Mouse (Mus musculus): ENCODE measurements around the gene Mical2. TPM values are rescaled to one million over a fixed set of nuclear protein-coding genes. Genes with fewer than 3 reads are reported as not detected.

Gene Mical2
- polyA plus RNA-seq, 1 experiment from 2014 or later = 4.3 TPM

DNA sequence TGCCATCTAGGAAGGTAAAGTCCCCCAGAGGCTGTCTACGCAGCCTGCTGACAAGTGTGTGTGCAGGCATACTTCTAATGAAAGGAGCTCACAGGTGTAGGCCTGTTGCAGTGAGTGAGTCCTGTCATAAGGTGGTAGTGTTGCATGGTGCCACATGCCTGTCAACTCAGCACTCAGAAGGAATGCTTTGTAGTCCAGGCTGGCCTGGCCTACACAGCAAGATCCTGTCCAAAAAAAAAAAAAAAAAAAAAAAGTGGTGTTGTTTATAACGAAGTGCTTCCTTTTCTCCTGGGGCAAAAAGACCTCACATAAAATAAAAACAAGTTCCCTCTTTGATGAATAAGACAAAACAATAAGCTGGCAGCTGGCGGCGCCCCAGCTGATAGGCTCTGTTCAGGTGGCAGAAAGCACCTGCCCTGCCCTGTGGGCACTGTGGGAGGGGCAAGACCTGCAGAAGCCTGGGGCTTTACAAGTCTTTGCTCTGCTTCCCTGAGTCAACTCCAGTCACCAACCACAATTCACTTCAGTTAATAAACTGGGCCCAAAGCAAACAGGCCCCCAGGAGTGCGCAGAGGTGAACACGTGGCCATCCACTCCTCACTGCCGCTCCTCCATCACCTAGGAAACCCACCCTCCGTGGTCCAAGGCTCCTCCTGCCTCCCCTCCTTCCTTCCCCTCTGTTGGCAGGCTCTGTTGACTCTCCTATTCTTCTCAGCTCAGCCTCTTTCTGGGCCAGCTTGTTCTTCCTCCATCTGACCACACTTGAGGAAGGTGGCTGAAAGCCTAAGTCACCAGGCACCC is 12.5 kb upstream of the Mical2 start:
- Histone ChIP-seq H3K9me3 (no peaks in the 10 kb centered on the region), H3K36me3 (no peaks in the 10 kb centered on the region), H3K4me3 (no peak overlapping the region), H3K27me3 (no peaks in the 10 kb centered on the region), H3K9ac (no peak overlapping the region), H3K27ac (no peak overlapping the region), H3K4me2 (no peak overlapping the region), H3K4me1 (peaks cover 20% of the 10 kb centered on the region)
- 51% methylated on average over 8 of the region's 8 CpGs for WGBS
- ATAC-seq (ENCODE audit: insufficient number of reproducible peaks, insufficient read depth, low FRiP score, low TSS enrichment, low read depth) = no peak

DNA sequence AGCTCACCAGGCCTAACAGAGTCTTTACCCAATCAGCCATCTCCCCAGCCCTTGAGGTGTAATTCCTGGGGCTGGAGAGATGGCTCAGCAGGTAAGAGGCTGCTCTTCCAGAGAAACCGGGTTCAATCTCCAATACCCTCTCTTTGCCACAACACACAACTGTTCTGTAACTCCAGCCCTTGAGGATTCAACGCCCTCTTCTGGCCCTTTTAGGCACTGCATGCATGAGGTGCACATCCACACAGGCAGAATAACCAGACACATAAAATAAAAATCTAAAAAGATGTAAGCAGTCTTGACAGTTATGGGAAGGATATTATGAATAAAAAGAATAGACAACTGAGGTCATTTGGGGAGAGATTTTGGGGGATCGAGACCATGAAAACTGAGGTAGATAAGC is 9.8 kb upstream of the Mical2 start:
- H3K9ac ChIP-seq = no peak overlapping the region
- H3K36me3 ChIP-seq = no peaks in the 10 kb centered on the region
- H3K27me3 ChIP-seq = no peaks in the 10 kb centered on the region
- 80% methylated on average over 3 of the region's 3 CpGs for WGBS
- no peak overlapping the region for H3K4me3 ChIP-seq
- H3K4me1 ChIP-seq = peaks cover 13% of the 10 kb centered on the region; the same call in 1 of the 2 replicates
- no peak overlapping the region for H3K27ac ChIP-seq
- H3K9me3 ChIP-seq = no peaks in the 10 kb centered on the region
- no peak overlapping the region for H3K4me2 ChIP-seq
- no peak for ATAC-seq (ENCODE audit: insufficient number of reproducible peaks, insufficient read depth, low FRiP score, low TSS enrichment, low read depth)

DNA sequence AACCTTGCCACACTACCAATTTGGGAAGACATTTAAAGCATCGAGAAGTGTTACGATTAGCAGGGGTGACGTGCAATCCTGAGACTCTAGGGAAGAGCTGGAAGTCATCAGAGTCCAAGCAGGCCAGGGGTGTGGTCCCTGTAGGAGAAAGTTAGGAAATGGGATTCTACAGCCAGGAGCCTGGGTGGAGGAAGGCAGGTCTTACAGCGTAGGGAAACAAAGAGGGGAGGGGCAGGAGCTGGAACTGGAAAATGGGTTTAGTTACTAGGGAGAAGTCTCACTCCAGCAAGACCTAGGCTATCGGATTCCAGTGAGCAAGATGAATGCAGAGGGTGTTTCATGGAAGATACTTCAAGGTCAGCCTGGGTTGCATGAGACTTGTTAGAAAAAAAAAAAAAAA is 8.9 kb upstream of the Mical2 start:
- Histone ChIP-seq H3K27ac (no peak overlapping the region), H3K9me3 (no peaks in the 10 kb centered on the region), H3K4me3 (no peak overlapping the region), H3K4me2 (no peak overlapping the region), H3K4me1 (peaks cover 13% of the 10 kb centered on the region; the same call in 1 of the 2 replicates), H3K27me3 (no peaks in the 10 kb centered on the region), H3K36me3 (no peaks in the 10 kb centered on the region), H3K9ac (no peak overlapping the region)
- no peak for ATAC-seq (ENCODE audit: insufficient number of reproducible peaks, insufficient read depth, low FRiP score, low TSS enrichment, low read depth)
- WGBS = 58% methylated on average over 5 of the region's 5 CpGs

DNA sequence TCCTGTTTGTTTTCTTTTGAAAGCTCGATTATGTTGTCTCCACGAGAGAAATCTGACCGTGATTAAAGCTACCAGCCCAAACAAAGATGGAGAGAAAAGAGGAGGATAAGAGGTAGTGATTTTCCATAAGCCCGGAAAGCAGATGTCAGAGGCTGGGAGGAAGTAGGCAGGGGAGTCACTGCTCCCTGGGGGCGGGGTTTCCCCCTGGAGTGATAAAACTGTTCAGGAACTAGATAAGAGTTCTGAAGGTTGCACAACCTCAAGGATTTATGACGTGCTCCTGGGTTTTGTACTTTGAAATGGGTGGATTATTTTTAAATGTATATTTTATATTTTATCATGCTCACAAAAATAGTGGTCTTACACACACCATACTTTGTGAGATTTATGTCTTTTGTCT is 8.4 kb upstream of the Mical2 start:
- Histone ChIP-seq H3K36me3 (no peaks in the 10 kb centered on the region), H3K27ac (no peak overlapping the region), H3K4me3 (no peak overlapping the region), H3K27me3 (no peaks in the 10 kb centered on the region), H3K4me1 (peaks cover 13% of the 10 kb centered on the region; the same call in 1 of the 2 replicates), H3K4me2 (no peak overlapping the region), H3K9ac (no peak overlapping the region), H3K9me3 (no peaks in the 10 kb centered on the region)
- WGBS = 35% methylated on average over 6 of the region's 6 CpGs
- ATAC-seq (ENCODE audit: insufficient number of reproducible peaks, insufficient read depth, low FRiP score, low TSS enrichment, low read depth) = no peak

DNA sequence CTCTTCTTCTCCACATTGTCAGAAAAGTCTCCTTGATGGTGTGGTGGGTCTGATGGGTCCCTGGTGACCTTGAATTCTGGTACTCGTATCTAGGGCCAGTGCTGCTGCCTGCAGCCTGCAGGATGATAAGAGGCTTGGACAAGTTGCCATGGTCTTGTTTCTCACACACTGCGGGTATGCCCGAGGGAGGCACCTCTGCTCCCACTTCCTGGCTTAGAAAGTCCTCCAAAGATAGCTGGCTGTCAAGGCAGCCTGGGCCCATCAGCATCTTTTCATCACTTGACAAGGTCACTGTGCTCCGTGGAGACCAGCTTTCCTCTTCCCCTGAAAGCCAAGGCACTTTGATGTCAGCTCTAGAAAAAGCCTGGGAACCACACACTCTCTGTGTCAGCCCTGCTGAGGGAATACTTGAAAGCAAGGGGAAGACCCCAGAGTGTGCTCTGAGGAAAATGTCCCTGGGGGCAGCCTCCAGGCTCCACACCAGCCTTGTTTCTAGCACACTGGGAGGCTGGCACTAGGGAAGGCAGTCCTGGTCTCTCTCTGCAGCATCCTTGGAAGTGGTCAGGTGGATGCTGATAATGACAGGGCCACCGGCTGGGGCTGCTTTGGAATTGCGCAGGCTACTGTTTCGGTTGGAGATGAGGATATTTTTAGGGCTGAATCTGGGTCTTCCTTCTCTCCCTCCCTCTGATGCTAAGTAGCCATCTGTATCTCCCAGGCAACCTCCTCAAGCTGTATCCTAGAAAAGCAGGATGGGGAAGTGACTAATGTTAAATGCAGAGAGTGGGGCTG is 2.7 kb upstream of the Mical2 start:
- 70% methylated on average over 7 of the region's 7 CpGs for WGBS
- H3K9ac ChIP-seq = no peak overlapping the region
- H3K9me3 ChIP-seq = no peaks in the 10 kb centered on the region
- peaks cover 53% of the 10 kb centered on the region for H3K27me3 ChIP-seq
- H3K36me3 ChIP-seq = no peaks in the 10 kb centered on the region
- no peak overlapping the region for H3K4me2 ChIP-seq
- no peak overlapping the region for H3K27ac ChIP-seq
- peaks cover 21% of the 10 kb centered on the region for H3K4me1 ChIP-seq
- no peak for ATAC-seq (ENCODE audit: insufficient number of reproducible peaks, insufficient read depth, low FRiP score, low TSS enrichment, low read depth)
- no peak overlapping the region for H3K4me3 ChIP-seq

DNA sequence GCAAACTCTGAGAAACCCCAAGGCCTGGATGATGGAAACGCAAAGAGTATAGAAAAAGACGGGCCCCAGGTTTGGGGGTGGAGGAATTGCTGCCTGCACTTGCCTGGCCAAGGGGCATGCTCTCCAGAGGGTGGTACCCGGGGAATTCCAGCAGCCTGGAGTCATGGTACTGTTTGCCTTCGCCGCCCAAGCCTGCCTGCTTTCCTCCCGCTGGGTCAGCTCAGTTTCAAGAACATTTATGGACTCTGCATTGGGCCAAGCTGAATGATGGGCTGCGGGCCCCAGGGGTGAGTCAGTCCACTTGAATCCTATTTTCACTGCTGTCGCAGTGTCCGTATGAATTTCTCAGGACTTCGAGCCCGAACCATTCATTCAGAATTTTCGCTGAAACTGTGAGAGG is 802 bp upstream of the Mical2 start:
- no peak overlapping the region for H3K4me3 ChIP-seq
- no peak overlapping the region for H3K27ac ChIP-seq
- H3K9ac ChIP-seq = no peak overlapping the region
- H3K36me3 ChIP-seq = no peaks in the 10 kb centered on the region
- H3K27me3 ChIP-seq = peaks cover 66% of the 10 kb centered on the region
- no peak for ATAC-seq (ENCODE audit: insufficient number of reproducible peaks, insufficient read depth, low FRiP score, low TSS enrichment, low read depth)
- peaks cover 21% of the 10 kb centered on the region for H3K4me1 ChIP-seq
- H3K4me2 ChIP-seq = no peak overlapping the region
- 67% methylated on average over 12 of the region's 12 CpGs for WGBS
- no peaks in the 10 kb centered on the region for H3K9me3 ChIP-seq

DNA sequence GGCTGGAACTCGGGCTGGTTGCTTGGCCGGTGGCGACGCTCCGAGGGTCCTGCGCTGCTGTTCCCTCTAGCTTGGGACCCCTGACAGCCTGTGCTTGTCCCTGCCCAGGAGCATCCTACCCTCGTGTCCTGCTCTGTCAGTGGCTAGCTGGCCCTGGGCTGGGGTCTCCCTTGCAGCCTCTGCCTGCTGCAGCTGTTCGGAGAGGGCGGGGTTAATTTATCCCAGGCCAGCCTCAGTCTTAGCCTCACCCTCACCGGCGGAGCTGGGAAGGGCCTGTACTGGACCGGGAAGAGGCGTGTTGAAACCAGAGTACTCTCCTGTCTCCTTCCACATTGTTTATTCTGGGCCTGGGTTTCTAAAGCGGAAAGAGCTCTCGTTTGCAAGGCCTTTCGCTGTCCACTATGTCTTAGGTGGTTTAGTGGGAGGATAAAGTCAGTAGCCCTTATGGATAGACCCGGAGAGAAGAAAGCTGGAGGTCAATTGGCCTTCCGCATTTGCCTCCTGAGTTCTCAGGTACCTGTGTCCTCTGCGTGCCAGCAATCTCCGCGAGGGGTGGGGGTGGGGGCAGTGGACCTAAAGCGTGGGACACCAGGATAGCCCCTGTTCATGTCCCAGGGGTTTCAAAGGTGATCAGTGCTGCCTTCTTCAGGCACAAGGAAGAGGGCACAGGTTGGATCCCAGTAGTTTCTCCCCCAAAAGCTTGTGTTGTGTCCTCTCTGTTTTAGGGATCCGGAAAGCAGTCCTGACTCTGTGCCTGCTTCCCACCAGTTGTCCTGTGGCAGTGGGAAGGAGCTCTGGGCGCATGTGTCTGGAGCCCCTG is 1.0 kb downstream of the Mical2 start:
- Histone ChIP-seq H3K4me1 (peaks cover 21% of the 10 kb centered on the region), H3K9me3 (no peaks in the 10 kb centered on the region), H3K4me2 (peak overlapping the region; percentile 99), H3K36me3 (no peaks in the 10 kb centered on the region), H3K27ac (no peak overlapping the region), H3K9ac (peak overlapping the region; percentile 70), H3K4me3 (peak overlapping the region; percentile 57), H3K27me3 (peaks cover 66% of the 10 kb centered on the region)
- ATAC-seq (ENCODE audit: insufficient number of reproducible peaks, insufficient read depth, low FRiP score, low TSS enrichment, low read depth) = no peak
- 4% methylated on average over 24 of the region's 24 CpGs for WGBS

DNA sequence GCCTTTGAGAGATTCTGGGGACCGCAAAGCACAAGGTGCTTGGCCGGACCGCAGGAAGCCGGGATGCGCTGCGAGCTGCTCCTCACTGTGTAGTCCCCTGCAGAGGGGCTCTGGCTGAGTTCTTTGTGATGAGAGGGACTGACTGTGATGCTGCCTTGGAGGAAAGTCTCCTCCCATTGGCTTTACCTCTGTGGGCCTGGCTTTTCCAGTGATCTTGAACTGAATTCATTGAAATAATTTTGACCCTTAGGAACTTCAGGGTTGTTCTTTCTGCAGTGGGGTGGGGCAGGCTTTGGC is 1.6 kb downstream of the Mical2 start:
- Histone ChIP-seq H3K36me3 (no peaks in the 10 kb centered on the region), H3K4me1 (peaks cover 21% of the 10 kb centered on the region), H3K9ac (0 out of 2 replicates have a peak overlapping the region, but pooled peaks have one; percentile 44), H3K4me3 (peak overlapping the region; percentile 57), H3K27me3 (peaks cover 66% of the 10 kb centered on the region), H3K4me2 (peak overlapping the region; percentile 99), H3K9me3 (no peaks in the 10 kb centered on the region), H3K27ac (no peak overlapping the region)
- 25% methylated on average over 6 of the region's 6 CpGs for WGBS
- ATAC-seq (ENCODE audit: insufficient number of reproducible peaks, insufficient read depth, low FRiP score, low TSS enrichment, low read depth) = no peak

DNA sequence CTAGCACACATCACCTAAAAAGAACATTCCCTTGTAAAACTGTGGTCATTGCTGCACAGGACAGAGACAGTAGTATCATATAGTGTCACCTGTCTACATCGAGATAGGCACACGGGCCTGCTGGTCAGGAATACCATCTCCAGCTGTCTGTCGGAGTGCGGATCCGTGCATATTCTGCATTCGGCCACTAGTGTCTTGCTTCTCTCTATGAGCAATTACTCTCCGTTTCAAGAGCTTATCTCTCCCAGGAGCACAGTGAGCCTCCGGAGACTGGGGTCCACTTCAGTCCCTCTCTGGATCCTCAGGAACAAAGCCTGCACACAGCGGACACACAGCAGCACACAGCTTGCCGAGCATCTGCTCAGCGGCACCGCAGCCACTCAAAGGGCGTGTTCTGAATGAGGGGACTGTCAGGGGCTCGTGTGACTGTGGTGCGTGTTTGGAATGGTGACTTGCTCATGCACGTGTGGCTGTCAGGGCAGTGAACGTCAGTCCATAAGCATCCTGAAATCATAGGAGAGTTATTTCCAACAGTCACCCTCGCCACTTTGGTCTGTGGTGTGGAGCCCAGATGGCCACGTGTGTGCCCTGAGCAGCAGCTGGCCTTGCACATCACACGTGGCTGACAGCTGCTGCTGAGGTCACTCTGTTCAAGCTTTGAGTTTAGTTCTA is 3.3 kb downstream of the Mical2 start:
- no peak overlapping the region for H3K9ac ChIP-seq
- peaks cover 33% of the 10 kb centered on the region for H3K4me1 ChIP-seq
- ATAC-seq (ENCODE audit: insufficient number of reproducible peaks, insufficient read depth, low FRiP score, low TSS enrichment, low read depth) = no peak
- peaks cover 51% of the 10 kb centered on the region for H3K27me3 ChIP-seq
- H3K27ac ChIP-seq = no peak overlapping the region
- no peaks in the 10 kb centered on the region for H3K36me3 ChIP-seq
- no peaks in the 10 kb centered on the region for H3K9me3 ChIP-seq
- WGBS = 63% methylated on average over 20 of the region's 20 CpGs
- no peak overlapping the region for H3K4me2 ChIP-seq
- no peak overlapping the region for H3K4me3 ChIP-seq

DNA sequence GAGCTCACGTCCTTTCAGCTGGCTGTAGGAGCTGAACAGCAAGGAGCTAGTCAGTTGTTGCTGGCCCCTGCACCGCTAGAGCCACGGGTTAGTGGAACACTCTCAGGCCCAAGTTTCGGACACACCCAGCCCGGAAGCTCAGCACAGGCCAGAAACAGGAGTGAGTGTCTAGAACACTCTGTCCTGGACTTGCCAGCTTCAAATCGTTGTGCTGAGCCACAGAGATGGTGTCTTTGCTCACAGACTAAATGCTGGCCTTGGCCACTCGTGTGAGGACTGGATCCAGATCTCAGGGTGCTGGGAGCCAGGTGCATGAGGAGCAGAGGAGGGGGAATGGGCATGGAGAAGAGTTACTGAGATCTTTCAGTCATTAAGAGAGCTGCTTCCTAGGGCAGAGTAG is 6.1 kb downstream of the Mical2 start:
- no peaks in the 10 kb centered on the region for H3K36me3 ChIP-seq
- peaks cover 25% of the 10 kb centered on the region for H3K27me3 ChIP-seq
- no peak for ATAC-seq (ENCODE audit: insufficient number of reproducible peaks, insufficient read depth, low FRiP score, low TSS enrichment, low read depth)
- peaks cover 17% of the 10 kb centered on the region for H3K4me1 ChIP-seq
- no peak overlapping the region for H3K4me2 ChIP-seq
- H3K9ac ChIP-seq = no peak overlapping the region
- H3K4me3 ChIP-seq = no peak overlapping the region
- 81% methylated on average over 7 of the region's 7 CpGs for WGBS
- no peak overlapping the region for H3K27ac ChIP-seq
- no peaks in the 10 kb centered on the region for H3K9me3 ChIP-seq

DNA sequence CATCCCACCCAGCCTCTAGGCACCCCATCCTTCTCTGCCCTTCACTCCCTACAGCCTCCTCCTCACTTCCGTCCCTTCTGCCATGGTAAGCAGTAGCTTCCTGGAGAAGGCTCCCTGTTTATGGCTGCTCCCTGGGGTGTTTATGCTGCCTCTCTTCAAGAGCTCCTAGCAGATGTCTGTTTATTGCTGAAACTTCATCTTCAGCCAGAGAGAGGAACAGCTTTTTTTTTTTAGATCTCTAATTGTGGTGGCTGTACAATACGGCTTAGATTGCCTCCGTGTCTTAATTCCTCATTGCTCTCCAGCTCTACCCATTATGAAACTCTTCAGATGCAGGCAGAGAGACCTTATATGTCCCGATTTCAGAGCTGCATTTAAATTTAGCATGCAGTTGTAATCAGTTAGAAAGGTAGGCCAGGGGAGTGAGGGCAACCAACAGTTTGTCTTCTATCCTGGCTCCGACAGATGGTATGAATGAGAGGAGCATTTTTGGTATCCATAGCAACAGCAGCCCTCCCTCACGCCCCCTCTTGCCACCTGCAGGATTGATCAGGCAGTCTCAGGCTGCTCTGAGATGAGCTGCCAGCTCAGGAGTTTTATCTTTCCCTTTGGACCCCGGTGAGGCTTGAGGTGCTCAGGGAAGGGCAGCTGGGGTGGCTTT is 7.8 kb downstream of the Mical2 start:
- H3K4me3 ChIP-seq = no peak overlapping the region
- no peak for ATAC-seq (ENCODE audit: insufficient number of reproducible peaks, insufficient read depth, low FRiP score, low TSS enrichment, low read depth)
- no peak overlapping the region for H3K4me2 ChIP-seq
- H3K36me3 ChIP-seq = no peaks in the 10 kb centered on the region
- H3K4me1 ChIP-seq = peaks cover 16% of the 10 kb centered on the region
- H3K27me3 ChIP-seq = peaks cover 9% of the 10 kb centered on the region
- no peaks in the 10 kb centered on the region for H3K9me3 ChIP-seq
- H3K9ac ChIP-seq = no peak overlapping the region
- peak overlapping the region; percentile 48; the same call in 1 of the 2 replicates for H3K27ac ChIP-seq
- WGBS = 20% methylated on average over 7 of the region's 7 CpGs
